Mouse (Mus musculus): Measurements from ENCODE around the gene Amacr. TPM values are rescaled to one million over a fixed set of nuclear protein-coding genes. Genes with fewer than 3 reads are reported as not detected.
"Not testable (repeated sequence)": the region's sequence is repeated elsewhere in the genome, so short reads cannot be mapped to it uniquely, and the experiment has no call there.

Amacr gene
- polyA plus RNA-seq, 1 experiment from 2014 or later: 10.1 TPM

- peak overlapping the region; percentile 81; the same call in 1 of the 2 replicates for H3K9ac ChIP-seq (ENCODE audit: low read length)
- no peak overlapping the region for H3K4me3 ChIP-seq (ENCODE audit: low read depth, low read length)
- 67% methylated on average over 2 of the region's 2 CpGs for whole genome bisulfite sequencing
- no peak for DNase-seq (ENCODE audit: low spot score, missing footprints)
- H3K27me3 ChIP-seq (ENCODE audit: control insufficient read depth, insufficient read depth, low read length): no peaks in the 10 kb centered on the region
- H3K9me3 ChIP-seq (ENCODE audit: control insufficient read depth, low read length): no peaks in the 10 kb centered on the region
- no peak for ATAC-seq (ENCODE audit: low FRiP score)
- H3K36me3 ChIP-seq (ENCODE audit: control insufficient read depth, insufficient read depth, low read length): no peaks in the 10 kb centered on the region
- H3K4me2 ChIP-seq: peak overlapping the region; percentile 61
- no peaks in the 10 kb centered on the region; the same call in 1 of the 2 replicates for H3K4me1 ChIP-seq (ENCODE audit: control insufficient read depth, insufficient read depth, low read length)
- H3K27ac ChIP-seq (ENCODE audit: low read depth, low read length): no peak overlapping the region
Measured at GRCm38 (mm10) chr15:10980712-10981111, 844 bp upstream of the Amacr start.

- Histone ChIP-seq H3K27me3 (ENCODE audit: control insufficient read depth, insufficient read depth, low read length) (no peaks in the 10 kb centered on the region), H3K4me2 (peak overlapping the region; percentile 61), H3K36me3 (ENCODE audit: control insufficient read depth, insufficient read depth, low read length) (no peaks in the 10 kb centered on the region), H3K4me1 (ENCODE audit: control insufficient read depth, insufficient read depth, low read length) (no peaks in the 10 kb centered on the region; the same call in 1 of the 2 replicates), H3K9ac (ENCODE audit: low read length) (peak overlapping the region; percentile 81), H3K9me3 (ENCODE audit: control insufficient read depth, low read length) (no peaks in the 10 kb centered on the region), H3K4me3 (ENCODE audit: low read depth, low read length) (peak overlapping the region; percentile 52), H3K27ac (ENCODE audit: low read depth, low read length) (no peak overlapping the region)
- DNase-seq (ENCODE audit: low spot score, missing footprints) (no peak), ATAC-seq (ENCODE audit: low FRiP score) (no peak)
- 10% methylated on average over 6 of the region's 6 CpGs for WGBS
Measured at GRCm38 (mm10) chr15:10982064-10982435, 494 bp downstream of the Amacr start.

- DNase-seq (ENCODE audit: low spot score, missing footprints): no peak
- no peaks in the 10 kb centered on the region; the same call in 1 of the 2 replicates for H3K4me1 ChIP-seq (ENCODE audit: control insufficient read depth, insufficient read depth, low read length)
- H3K27me3 ChIP-seq (ENCODE audit: control insufficient read depth, insufficient read depth, low read length): no peaks in the 10 kb centered on the region
- no peak overlapping the region for H3K9ac ChIP-seq (ENCODE audit: low read length)
- no peak for ATAC-seq (ENCODE audit: low FRiP score)
- no peak overlapping the region for H3K4me2 ChIP-seq
- WGBS: 77% methylated on average over 6 of the region's 6 CpGs
- H3K27ac ChIP-seq (ENCODE audit: low read depth, low read length): no peak overlapping the region
- H3K9me3 ChIP-seq (ENCODE audit: control insufficient read depth, low read length): no peaks in the 10 kb centered on the region
- no peaks in the 10 kb centered on the region for H3K36me3 ChIP-seq (ENCODE audit: control insufficient read depth, insufficient read depth, low read length)
- H3K4me3 ChIP-seq (ENCODE audit: low read depth, low read length): no peak overlapping the region
Measured at GRCm38 (mm10) chr15:10985756-10986155, 4.2 kb downstream of the Amacr start.

GRCm38 (mm10) chr15:10986477-10986876, 4.9 kb downstream of the Amacr start:
- H3K4me1 ChIP-seq (ENCODE audit: control insufficient read depth, insufficient read depth, low read length); H3K9ac ChIP-seq (ENCODE audit: low read length); ATAC-seq (ENCODE audit: low FRiP score); H3K27ac ChIP-seq (ENCODE audit: low read depth, low read length); H3K9me3 ChIP-seq (ENCODE audit: control insufficient read depth, low read length); H3K36me3 ChIP-seq (ENCODE audit: control insufficient read depth, insufficient read depth, low read length); H3K4me2 ChIP-seq; DNase-seq (ENCODE audit: low spot score, missing footprints); H3K27me3 ChIP-seq (ENCODE audit: control insufficient read depth, insufficient read depth, low read length); H3K4me3 ChIP-seq (ENCODE audit: low read depth, low read length): not testable (repeated sequence)
- WGBS: 86% methylated on average over 2 of the region's 2 CpGs

GRCm38 (mm10) chr15:10990411-10990810, 8.9 kb downstream of the Amacr start:
- Histone ChIP-seq H3K9me3 (ENCODE audit: control insufficient read depth, low read length) (no peaks in the 10 kb centered on the region), H3K27me3 (ENCODE audit: control insufficient read depth, insufficient read depth, low read length) (no peaks in the 10 kb centered on the region), H3K4me1 (ENCODE audit: control insufficient read depth, insufficient read depth, low read length) (no peaks in the 10 kb centered on the region), H3K36me3 (ENCODE audit: control insufficient read depth, insufficient read depth, low read length) (no peaks in the 10 kb centered on the region), H3K4me2 (no peak overlapping the region), H3K27ac (ENCODE audit: low read depth, low read length) (no peak overlapping the region), H3K4me3 (ENCODE audit: low read depth, low read length) (no peak overlapping the region), H3K9ac (ENCODE audit: low read length) (no peak overlapping the region)
- ATAC-seq (ENCODE audit: low FRiP score) (no peak), DNase-seq (ENCODE audit: low spot score, missing footprints) (no peak)
- WGBS: 56% methylated on average over 2 of the region's 2 CpGs

- H3K4me1 ChIP-seq (ENCODE audit: control insufficient read depth, insufficient read depth, low read length): no peaks in the 10 kb centered on the region
- DNase-seq (ENCODE audit: low spot score, missing footprints) (no peak), ATAC-seq (ENCODE audit: low FRiP score) (no peak)
- H3K4me2 ChIP-seq: no peak overlapping the region
- no peaks in the 10 kb centered on the region for H3K9me3 ChIP-seq (ENCODE audit: control insufficient read depth, low read length)
- no peaks in the 10 kb centered on the region for H3K36me3 ChIP-seq (ENCODE audit: control insufficient read depth, insufficient read depth, low read length)
- 91% methylated on average over 1 of the region's 1 CpGs for WGBS
- no peak overlapping the region for H3K4me3 ChIP-seq (ENCODE audit: low read depth, low read length)
- H3K9ac ChIP-seq (ENCODE audit: low read length): no peak overlapping the region
- no peaks in the 10 kb centered on the region for H3K27me3 ChIP-seq (ENCODE audit: control insufficient read depth, insufficient read depth, low read length)
- H3K27ac ChIP-seq (ENCODE audit: low read depth, low read length): no peak overlapping the region
Measured at GRCm38 (mm10) chr15:10991566-10991965, 10.0 kb downstream of the Amacr start.

- no peaks in the 10 kb centered on the region for H3K27me3 ChIP-seq (ENCODE audit: control insufficient read depth, insufficient read depth, low read length)
- H3K36me3 ChIP-seq (ENCODE audit: control insufficient read depth, insufficient read depth, low read length): no peaks in the 10 kb centered on the region
- no peak overlapping the region for H3K4me3 ChIP-seq (ENCODE audit: low read depth, low read length)
- H3K9me3 ChIP-seq (ENCODE audit: control insufficient read depth, low read length): no peaks in the 10 kb centered on the region
- ATAC-seq (ENCODE audit: low FRiP score) (0 out of 2 replicates have a peak, but pooled peaks have one; percentile 30), DNase-seq (ENCODE audit: low spot score, missing footprints) (no peak)
- H3K4me1 ChIP-seq (ENCODE audit: control insufficient read depth, insufficient read depth, low read length): no peaks in the 10 kb centered on the region
- WGBS: 60% methylated on average over 5 of the region's 5 CpGs
- H3K9ac ChIP-seq (ENCODE audit: low read length): no peak overlapping the region
- H3K27ac ChIP-seq (ENCODE audit: low read depth, low read length): no peak overlapping the region
- H3K4me2 ChIP-seq: no peak overlapping the region
Measured at GRCm38 (mm10) chr15:10999832-11000231, 18.3 kb downstream of the Amacr start.

GRCm38 (mm10) chr15:11000421-11000820, 18.9 kb downstream of the Amacr start, which contains the start of gene Slc45a2:
Gene Slc45a2 (plus strand): TSS chr15:11000721.
- Histone ChIP-seq H3K9ac (ENCODE audit: low read length) (no peak within 1 kb of the TSS), H3K36me3 (ENCODE audit: control insufficient read depth, insufficient read depth, low read length) (no peaks in the 10 kb centered on the region), H3K4me1 (ENCODE audit: control insufficient read depth, insufficient read depth, low read length) (no peaks in the 10 kb centered on the region), H3K9me3 (ENCODE audit: control insufficient read depth, low read length) (no peaks in the 10 kb centered on the region), H3K27me3 (ENCODE audit: control insufficient read depth, insufficient read depth, low read length) (no peaks in the 10 kb centered on the region), H3K4me2 (no peak within 1 kb of the TSS), H3K27ac (ENCODE audit: low read depth, low read length) (no peak within 1 kb of the TSS), H3K4me3 (ENCODE audit: low read depth, low read length) (no peak within 1 kb of the TSS)
- DNase-seq (ENCODE audit: low spot score, missing footprints): no peak
- no peak for ATAC-seq (ENCODE audit: low FRiP score)
- 48% methylated on average over 7 of the region's 7 CpGs for WGBS

GRCm38 (mm10) chr15:11003791-11004190, 22.2 kb downstream of the Amacr start:
- Histone ChIP-seq H3K9me3 (ENCODE audit: control insufficient read depth, low read length) (no peaks in the 10 kb centered on the region), H3K27me3 (ENCODE audit: control insufficient read depth, insufficient read depth, low read length) (no peaks in the 10 kb centered on the region), H3K4me2 (no peak overlapping the region), H3K4me1 (ENCODE audit: control insufficient read depth, insufficient read depth, low read length) (no peaks in the 10 kb centered on the region), H3K27ac (ENCODE audit: low read depth, low read length) (no peak overlapping the region), H3K4me3 (ENCODE audit: low read depth, low read length) (no peak overlapping the region), H3K36me3 (ENCODE audit: control insufficient read depth, insufficient read depth, low read length) (no peaks in the 10 kb centered on the region), H3K9ac (ENCODE audit: low read length) (no peak overlapping the region)
- DNase-seq (ENCODE audit: low spot score, missing footprints) (no peak), ATAC-seq (ENCODE audit: low FRiP score) (no peak)
- WGBS: 84% methylated on average over 4 of the region's 4 CpGs

Measured in midbrain, embryonic 11.5 days (tissue).